Mouse (Mus musculus) retina, embryonic 14.5 days (tissue): ENCODE data around the gene Cysltr2.
A peak's percentile ranks its signal among the peaks of the same experiment; 100 is the strongest.

ENCODE experiments used
- DNase-seq: peaks from one replicate; pipeline ENCODE4 v3.0.0-alpha.2; 2015; ENCODE audit warnings: low spot score

Cysltr2 gene

GRCm38 (mm10) chr14:72986044-72986443 lies 62.9 kb downstream of the Cysltr2 start:
- DNase-seq, result no peak

DNA sequence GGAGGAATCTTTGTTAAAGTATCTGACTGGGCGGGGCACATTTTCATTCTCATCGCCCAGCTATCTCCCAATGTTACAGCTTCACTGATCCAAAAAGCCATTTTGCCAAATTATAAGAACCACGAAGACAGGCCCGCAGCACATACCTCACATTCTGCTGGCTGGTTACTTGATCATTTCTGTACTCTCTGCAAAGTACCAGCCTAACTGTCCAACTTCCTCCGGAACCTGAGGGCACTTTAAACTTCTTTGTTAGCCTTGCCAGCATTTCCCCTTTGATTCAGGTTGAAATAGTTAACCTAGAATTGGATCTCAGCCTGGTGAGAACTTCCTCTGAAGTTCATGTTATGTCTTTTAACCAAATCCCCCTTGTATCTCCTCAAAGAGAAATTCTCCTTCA lies 63.8 kb downstream of the Cysltr2 start:
- no peak for DNase-seq

DNA sequence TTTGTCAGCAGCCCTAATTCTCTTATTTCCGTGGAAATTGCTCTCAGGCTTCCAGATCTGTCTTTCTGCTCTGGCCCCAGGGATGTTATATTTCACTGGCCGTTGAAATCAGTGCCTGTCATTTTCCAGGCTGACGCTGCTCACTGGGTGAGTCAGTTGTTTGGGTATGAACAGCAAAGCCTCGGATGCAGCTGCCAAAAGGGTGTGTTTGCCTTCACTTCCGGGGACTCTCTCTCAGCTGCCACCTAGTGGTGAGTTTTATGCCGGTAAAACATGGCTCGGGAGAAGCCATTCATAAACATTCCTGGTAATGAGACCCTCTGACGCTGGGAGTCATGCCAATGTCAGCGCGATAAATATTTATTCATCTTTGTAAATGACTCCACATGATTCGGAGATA lies 65.5 kb downstream of the Cysltr2 start:
- DNase-seq, result peak; percentile 89

DNA sequence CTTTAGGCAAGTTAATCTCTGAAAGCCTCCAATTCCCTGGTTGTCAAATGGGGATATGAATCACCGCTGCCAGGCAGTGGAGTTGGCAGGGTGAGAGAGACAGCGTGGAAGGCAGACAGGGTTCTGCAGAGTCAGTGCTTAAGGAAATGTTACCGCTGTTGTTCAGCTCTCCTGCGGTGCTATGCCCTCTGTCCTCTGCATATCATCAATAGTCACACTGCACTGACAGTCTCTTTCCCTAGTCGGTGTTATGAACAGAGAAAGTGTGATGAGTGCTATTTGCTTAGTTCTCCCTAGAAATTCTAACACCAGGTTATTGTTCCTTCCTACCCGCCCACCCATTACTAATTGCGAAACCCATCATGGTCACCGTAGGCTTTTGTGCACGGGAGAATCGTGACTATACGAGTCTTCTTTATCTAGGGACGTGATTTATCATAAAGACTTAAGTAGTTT lies 65.9 kb downstream of the Cysltr2 start:
- DNase-seq, result no peak

GRCm38 (mm10) chr14:72980761-72981160 lies 68.2 kb downstream of the Cysltr2 start:
- DNase-seq, result no peak

- DNase-seq, result no peak
These were observed 68.8 kb downstream of the Cysltr2 start for GRCm38 (mm10) chr14:72980106-72980505.

- DNase-seq, result no peak
These were observed 72.8 kb downstream of the Cysltr2 start for GRCm38 (mm10) chr14:72976111-72976510.
